Mouse (Mus musculus): Measurements from ENCODE around the gene Tns1. TPM values are rescaled to one million over a fixed set of nuclear protein-coding genes. Genes with fewer than 3 reads are reported as not detected.

The Tns1 gene
- polyA plus RNA-seq, 1 experiment from 2014 or later, result 28.8 TPM

DNA sequence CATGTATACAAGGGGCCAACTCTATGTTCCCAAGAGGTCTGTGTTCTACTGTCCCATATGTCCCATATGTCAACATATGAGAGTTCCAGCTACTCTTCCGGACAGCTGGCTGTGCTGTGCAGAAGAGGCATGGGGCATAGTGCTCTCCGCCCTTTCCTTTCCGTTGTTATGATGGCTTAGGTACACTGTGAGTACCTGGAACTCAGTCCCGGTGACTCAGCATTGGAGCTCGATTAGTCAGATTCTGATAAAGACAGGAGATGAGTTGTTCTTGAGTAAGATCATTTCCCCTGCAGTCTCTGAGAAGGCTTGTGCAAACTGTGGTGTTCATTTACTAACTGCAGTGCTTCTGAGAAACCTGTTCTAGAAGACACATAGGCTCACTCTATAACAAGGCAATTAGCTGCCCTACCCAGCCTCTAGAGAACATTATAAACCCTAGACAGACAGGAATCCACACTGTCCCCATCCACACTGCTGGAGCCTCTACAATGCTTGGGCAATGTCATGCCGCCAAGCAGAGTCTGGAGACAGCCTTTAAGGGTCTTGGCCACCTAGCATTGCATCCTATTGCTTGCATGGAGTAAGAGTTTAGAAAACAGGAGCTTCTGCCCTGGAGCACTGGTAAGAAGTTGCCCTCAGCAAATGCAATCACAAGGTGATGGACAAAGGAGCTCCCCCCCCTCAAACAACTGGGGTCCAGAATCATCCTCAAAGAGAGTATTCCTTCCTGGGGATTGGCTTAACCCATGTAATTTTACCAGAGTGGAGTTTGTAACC lies 25.0 kb upstream of the Tns1 start:
- DNase-seq (ENCODE audit: low spot score), result no peak
- Histone ChIP-seq H3K4me2 (replicated peaks; ENCODE audit: low read depth) (no peak overlapping the region), H3K4me1 (replicated peaks; ENCODE audit: control insufficient read depth, insufficient read depth) (no peaks in the 10 kb centered on the region), H3K27me3 (ENCODE audit: control insufficient read depth, insufficient read depth, low read length) (no peaks in the 10 kb centered on the region), H3K9ac (ENCODE audit: low read length) (no peak overlapping the region), H3K27ac (replicated peaks) (no peak overlapping the region), H3K36me3 (ENCODE audit: control insufficient read depth, insufficient read depth, low read length) (no peaks in the 10 kb centered on the region), H3K4me3 (ENCODE audit: low read depth, low read length) (no peak overlapping the region), H3K9me3 (ENCODE audit: control insufficient read depth, low read length) (no peaks in the 10 kb centered on the region)
- peak; percentile 83 for ATAC-seq (ENCODE audit: low FRiP score, low TSS enrichment)
- WGBS, result 68% methylated on average over 6 of the region's 6 CpGs
- TF ChIP-seq CTCF (IDR thresholded peaks at IDR 0.05; ENCODE audit: low read depth) (no peak), EP300 (optimal IDR thresholded peaks at IDR 0.05) (no peak)

DNA sequence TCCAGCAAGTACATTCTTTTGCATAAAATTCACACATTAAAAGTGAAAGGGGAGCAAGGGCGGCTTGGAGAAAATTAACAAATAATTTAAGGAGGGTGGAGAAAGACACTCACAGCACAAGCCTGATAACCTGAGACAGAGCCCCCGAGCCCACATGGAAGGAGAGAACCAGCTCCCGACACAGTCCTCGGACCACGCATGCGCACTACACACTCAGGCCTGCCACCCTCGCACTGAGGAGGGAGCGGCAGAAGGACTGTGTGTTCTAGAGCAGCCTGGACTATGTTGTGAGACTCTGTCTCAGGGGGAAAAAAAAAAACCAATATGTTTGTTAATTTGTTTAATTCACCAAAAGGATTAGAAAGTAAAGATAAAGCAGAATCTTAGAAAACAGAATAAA lies 17.5 kb upstream of the Tns1 start:
- no peak for DNase-seq (ENCODE audit: low spot score)
- H3K27me3 ChIP-seq (ENCODE audit: control insufficient read depth, insufficient read depth, low read length), result no peaks in the 10 kb centered on the region
- WGBS, result 74% methylated on average over 8 of the region's 8 CpGs
- H3K27ac ChIP-seq (replicated peaks), result no peak overlapping the region
- H3K9me3 ChIP-seq (ENCODE audit: control insufficient read depth, low read length), result no peaks in the 10 kb centered on the region
- no peak for TF ChIP-seq EP300 (optimal IDR thresholded peaks at IDR 0.05)
- no peak for TF ChIP-seq CTCF (IDR thresholded peaks at IDR 0.05; ENCODE audit: low read depth)
- ATAC-seq (ENCODE audit: low FRiP score, low TSS enrichment), result no peak
- H3K36me3 ChIP-seq (ENCODE audit: control insufficient read depth, insufficient read depth, low read length), result no peaks in the 10 kb centered on the region
- H3K4me3 ChIP-seq (ENCODE audit: low read depth, low read length), result no peak overlapping the region
- no peaks in the 10 kb centered on the region for H3K4me1 ChIP-seq (replicated peaks; ENCODE audit: control insufficient read depth, insufficient read depth)
- H3K4me2 ChIP-seq (replicated peaks; ENCODE audit: low read depth), result no peak overlapping the region
- H3K9ac ChIP-seq (ENCODE audit: low read length), result no peak overlapping the region

DNA sequence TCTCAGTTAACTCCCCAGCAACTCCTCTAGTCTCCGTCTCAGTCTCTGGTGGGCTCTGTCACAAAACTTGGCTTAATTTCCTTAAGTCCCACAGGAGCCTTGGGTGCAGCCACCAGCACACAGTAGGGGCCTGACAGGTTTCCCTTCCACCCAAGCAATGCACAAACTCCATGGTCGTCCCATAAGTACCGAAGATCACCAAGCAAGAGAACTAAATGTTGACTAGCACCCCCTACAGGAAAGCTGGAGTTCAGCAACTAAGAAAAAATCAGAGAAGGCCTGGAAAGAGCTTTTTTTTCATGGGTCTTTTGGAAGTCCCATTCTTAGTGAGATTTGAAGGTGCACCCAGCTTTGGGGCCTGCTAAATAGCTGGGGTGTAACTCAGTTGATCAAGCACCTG lies 15.2 kb upstream of the Tns1 start:
- no peak for DNase-seq (ENCODE audit: low spot score)
- no peak for ATAC-seq (ENCODE audit: low FRiP score, low TSS enrichment)
- Histone ChIP-seq H3K4me1 (replicated peaks; ENCODE audit: control insufficient read depth, insufficient read depth) (no peaks in the 10 kb centered on the region), H3K27me3 (ENCODE audit: control insufficient read depth, insufficient read depth, low read length) (no peaks in the 10 kb centered on the region), H3K9me3 (ENCODE audit: control insufficient read depth, low read length) (no peaks in the 10 kb centered on the region), H3K36me3 (ENCODE audit: control insufficient read depth, insufficient read depth, low read length) (no peaks in the 10 kb centered on the region), H3K9ac (ENCODE audit: low read length) (no peak overlapping the region), H3K27ac (replicated peaks) (no peak overlapping the region), H3K4me2 (replicated peaks; ENCODE audit: low read depth) (no peak overlapping the region), H3K4me3 (ENCODE audit: low read depth, low read length) (no peak overlapping the region)
- WGBS, result 61% methylated on average over 3 of the region's 3 CpGs
- TF ChIP-seq CTCF (IDR thresholded peaks at IDR 0.05; ENCODE audit: low read depth), result peak; percentile 59
- TF ChIP-seq EP300 (optimal IDR thresholded peaks at IDR 0.05), result no peak

DNA sequence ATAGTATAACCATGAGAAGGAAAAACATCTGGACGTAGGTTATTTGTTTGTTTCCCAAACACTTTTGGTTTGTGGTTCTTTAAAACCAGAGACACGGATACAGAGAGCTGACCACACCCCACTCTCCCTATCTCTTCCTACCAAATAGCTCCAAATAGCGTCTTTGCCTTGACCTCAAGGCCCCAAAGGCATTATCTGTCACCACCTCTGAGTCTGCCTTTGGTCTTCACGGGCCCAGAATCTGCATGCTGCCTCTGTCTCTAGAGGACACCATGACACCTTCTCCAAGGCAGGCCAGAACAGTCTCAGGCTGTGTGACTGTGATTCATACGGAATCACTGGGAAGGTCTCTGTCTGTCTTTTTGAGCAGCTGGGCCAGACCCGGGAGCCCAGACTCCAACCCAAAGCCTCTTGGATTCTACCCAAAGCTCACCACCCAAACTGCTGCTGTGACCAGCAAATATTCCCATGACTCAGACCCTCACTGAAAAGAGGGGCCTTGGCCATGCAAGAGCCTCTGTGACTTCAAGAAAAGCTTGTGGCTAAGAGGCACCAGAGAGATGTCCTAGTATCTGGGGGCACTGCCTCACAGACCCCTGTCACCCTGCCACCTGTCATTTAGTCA lies 11.2 kb upstream of the Tns1 start:
- H3K36me3 ChIP-seq (ENCODE audit: control insufficient read depth, insufficient read depth, low read length), result no peaks in the 10 kb centered on the region
- no peak overlapping the region for H3K27ac ChIP-seq (replicated peaks)
- no peaks in the 10 kb centered on the region for H3K27me3 ChIP-seq (ENCODE audit: control insufficient read depth, insufficient read depth, low read length)
- no peaks in the 10 kb centered on the region for H3K4me1 ChIP-seq (replicated peaks; ENCODE audit: control insufficient read depth, insufficient read depth)
- no peak overlapping the region for H3K4me2 ChIP-seq (replicated peaks; ENCODE audit: low read depth)
- no peak overlapping the region for H3K9ac ChIP-seq (ENCODE audit: low read length)
- 72% methylated on average over 6 of the region's 6 CpGs for WGBS
- no peak overlapping the region for H3K4me3 ChIP-seq (ENCODE audit: low read depth, low read length)
- TF ChIP-seq CTCF (IDR thresholded peaks at IDR 0.05; ENCODE audit: low read depth), result no peak
- TF ChIP-seq EP300 (optimal IDR thresholded peaks at IDR 0.05), result no peak
- H3K9me3 ChIP-seq (ENCODE audit: control insufficient read depth, low read length), result no peaks in the 10 kb centered on the region
- ATAC-seq (ENCODE audit: low FRiP score, low TSS enrichment) (no peak), DNase-seq (ENCODE audit: low spot score) (no peak)

DNA sequence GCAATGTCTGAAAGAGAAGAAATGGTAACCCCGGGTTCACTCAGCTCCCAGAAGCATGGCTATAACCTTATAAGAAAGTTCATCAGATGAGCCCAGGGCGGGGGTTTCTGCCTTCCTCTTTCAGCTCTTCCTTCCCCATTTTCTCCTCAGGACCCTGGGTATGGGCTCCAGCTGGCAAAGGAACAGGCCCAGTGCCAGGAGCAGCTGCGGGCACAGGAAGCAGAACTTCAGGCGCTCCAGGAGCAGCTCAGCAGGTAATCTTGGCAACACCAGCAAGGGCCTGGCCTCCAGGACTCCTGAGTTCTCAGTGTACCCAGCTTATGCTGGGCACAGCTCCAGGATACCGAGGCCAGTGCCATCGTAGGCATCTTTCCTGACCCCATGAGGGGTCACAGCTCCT lies 9.7 kb upstream of the Tns1 start:
- Histone ChIP-seq H3K4me3 (ENCODE audit: low read depth, low read length) (no peak overlapping the region), H3K4me1 (replicated peaks; ENCODE audit: control insufficient read depth, insufficient read depth) (no peaks in the 10 kb centered on the region), H3K9me3 (ENCODE audit: control insufficient read depth, low read length) (no peaks in the 10 kb centered on the region), H3K9ac (ENCODE audit: low read length) (no peak overlapping the region), H3K27me3 (ENCODE audit: control insufficient read depth, insufficient read depth, low read length) (no peaks in the 10 kb centered on the region), H3K27ac (replicated peaks) (no peak overlapping the region), H3K36me3 (ENCODE audit: control insufficient read depth, insufficient read depth, low read length) (no peaks in the 10 kb centered on the region), H3K4me2 (replicated peaks; ENCODE audit: low read depth) (no peak overlapping the region)
- DNase-seq (ENCODE audit: low spot score) (no peak), ATAC-seq (ENCODE audit: low FRiP score, low TSS enrichment) (no peak)
- no peak for TF ChIP-seq CTCF (IDR thresholded peaks at IDR 0.05; ENCODE audit: low read depth)
- TF ChIP-seq EP300 (optimal IDR thresholded peaks at IDR 0.05), result no peak
- WGBS, result 79% methylated on average over 6 of the region's 6 CpGs

DNA sequence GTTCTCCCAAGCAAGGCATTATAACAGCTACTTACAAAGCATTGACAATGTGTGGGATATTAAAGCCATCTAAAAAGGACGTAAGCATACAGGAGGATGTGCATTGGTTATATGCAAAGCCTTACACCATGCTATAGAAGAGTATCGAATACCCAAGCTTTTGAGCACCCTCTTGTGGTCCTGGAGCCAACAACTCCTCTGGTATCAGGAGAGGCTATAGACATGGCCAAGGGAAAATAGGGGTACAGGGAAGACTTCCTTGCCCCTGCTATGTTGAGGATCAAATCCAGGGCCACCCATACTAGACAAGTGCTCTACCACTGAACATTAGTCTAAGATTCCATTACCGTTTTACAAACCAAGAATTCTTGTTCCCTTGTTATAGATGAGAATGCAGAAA lies 7.8 kb upstream of the Tns1 start:
- no peaks in the 10 kb centered on the region for H3K27me3 ChIP-seq (ENCODE audit: control insufficient read depth, insufficient read depth, low read length)
- no peak overlapping the region for H3K4me3 ChIP-seq (ENCODE audit: low read depth, low read length)
- no peaks in the 10 kb centered on the region for H3K9me3 ChIP-seq (ENCODE audit: control insufficient read depth, low read length)
- H3K4me1 ChIP-seq (replicated peaks; ENCODE audit: control insufficient read depth, insufficient read depth), result no peaks in the 10 kb centered on the region
- H3K27ac ChIP-seq (replicated peaks), result no peak overlapping the region
- no peaks in the 10 kb centered on the region for H3K36me3 ChIP-seq (ENCODE audit: control insufficient read depth, insufficient read depth, low read length)
- DNase-seq (ENCODE audit: low spot score) (no peak), ATAC-seq (ENCODE audit: low FRiP score, low TSS enrichment) (no peak)
- TF ChIP-seq EP300 (optimal IDR thresholded peaks at IDR 0.05) (no peak), CTCF (IDR thresholded peaks at IDR 0.05; ENCODE audit: low read depth) (peak; percentile 57)
- WGBS, result 70% methylated on average over 3 of the region's 3 CpGs
- no peak overlapping the region for H3K9ac ChIP-seq (ENCODE audit: low read length)
- no peak overlapping the region for H3K4me2 ChIP-seq (replicated peaks; ENCODE audit: low read depth)
